Mouse (Mus musculus): Measurements from ENCODE around the gene Ccdc113. TPM values are rescaled to one million over a fixed set of nuclear protein-coding genes. Genes with fewer than 3 reads are reported as not detected.

Ccdc113 gene
- polyA plus RNA-seq (2014; fragmentation: Nextera tagmentation; extraction: Ambion mirVana) = not detected in 2 replicates

DNA sequence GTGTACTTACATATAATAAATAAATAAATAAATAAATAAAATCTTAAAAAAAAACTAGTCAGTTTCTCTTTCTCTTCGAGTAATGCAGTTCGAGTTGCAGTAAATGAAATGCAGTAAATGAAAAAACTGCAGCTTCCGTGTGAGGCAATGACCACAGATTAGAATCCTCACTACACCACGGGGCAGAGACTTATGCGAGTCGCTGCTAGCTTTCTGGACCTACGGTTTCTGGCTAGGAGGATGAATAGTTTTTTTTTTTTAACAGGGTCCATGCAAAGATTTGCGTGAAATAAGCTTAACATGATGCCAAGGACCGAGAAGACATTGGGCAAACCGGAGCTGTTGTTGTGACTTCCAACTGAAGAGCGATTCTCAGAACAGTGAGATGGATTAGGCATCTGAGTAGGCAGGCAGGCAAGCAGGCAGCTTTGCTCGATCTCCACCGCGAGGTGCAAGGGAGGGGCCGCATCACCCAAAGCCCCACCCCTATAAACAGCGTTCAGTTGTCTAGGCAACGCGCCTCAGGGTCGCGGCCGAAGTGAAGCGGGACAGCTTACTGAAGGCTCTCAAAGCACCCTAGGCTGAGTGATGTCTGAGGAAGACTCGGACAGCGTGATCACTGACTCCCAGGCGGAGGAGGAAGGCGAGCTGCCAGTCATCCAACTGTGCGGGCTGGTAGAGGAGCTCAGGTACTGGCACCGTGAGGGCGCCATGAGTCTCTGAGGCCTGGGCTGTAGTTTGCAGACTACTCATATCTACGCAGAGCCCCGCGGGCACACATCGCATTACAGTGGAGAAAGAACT, at the start of gene Ccdc113:
Gene Ccdc113 (plus strand): TSS at position 502 of the 804 bp plus-strand sequence.
- 4% methylated on average over 33 of the region's 33 CpGs for WGBS
- H3K9ac ChIP-seq (replicated peaks; ENCODE audit: low read depth, low read length) = no peak within 1 kb of the TSS
- H3K4me1 ChIP-seq (ENCODE audit: control insufficient read depth, insufficient read depth, low read length) = no peaks in the 10 kb centered on the region; the same call in 1 of the 2 replicates
- no peaks in the 10 kb centered on the region for H3K9me3 ChIP-seq (ENCODE audit: control insufficient read depth, low read depth, low read length)
- no peak within 1 kb of the TSS for H3K27ac ChIP-seq (ENCODE audit: low read length)
- H3K4me2 ChIP-seq (replicated peaks; ENCODE audit: low read depth, low read length) = peak within 1 kb of the TSS; percentile 76
- peak; percentile 73; the same call in 1 of the 2 replicates for ATAC-seq (ENCODE audit: insufficient number of reproducible peaks, insufficient read depth, low FRiP score, low read depth)
- peak within 1 kb of the TSS; percentile 32 for H3K4me3 ChIP-seq (ENCODE audit: low read depth, low read length)
- H3K27me3 ChIP-seq (ENCODE audit: control insufficient read depth, insufficient read depth, low read length) = no peaks in the 10 kb centered on the region
- H3K36me3 ChIP-seq (ENCODE audit: control insufficient read depth, insufficient read depth, low read length) = no peaks in the 10 kb centered on the region

GRCm38 (mm10) chr8:95487800-95488697, 45.8 kb upstream of the Ccdc113 start:
- Histone ChIP-seq H3K27me3 (ENCODE audit: control insufficient read depth, insufficient read depth, low read length) (no peaks in the 10 kb centered on the region), H3K36me3 (ENCODE audit: control insufficient read depth, insufficient read depth, low read length) (peaks cover 36% of the 10 kb centered on the region), H3K9me3 (ENCODE audit: control insufficient read depth, low read depth, low read length) (no peaks in the 10 kb centered on the region), H3K9ac (replicated peaks; ENCODE audit: low read depth, low read length) (peak overlapping the region; percentile 91), H3K27ac (ENCODE audit: low read length) (no peak overlapping the region), H3K4me1 (ENCODE audit: control insufficient read depth, insufficient read depth, low read length) (peaks cover 8% of the 10 kb centered on the region), H3K4me2 (replicated peaks; ENCODE audit: low read depth, low read length) (peak overlapping the region; percentile 65), H3K4me3 (ENCODE audit: low read depth, low read length) (peak overlapping the region; percentile 89)
- peak; percentile 34; the same call in 1 of the 2 replicates for ATAC-seq (ENCODE audit: insufficient number of reproducible peaks, insufficient read depth, low FRiP score, low read depth)
- WGBS = under 1% methylated on average over 64 of the region's 95 CpGs

- H3K36me3 ChIP-seq (ENCODE audit: control insufficient read depth, insufficient read depth, low read length) = peaks cover 30% of the 10 kb centered on the region
- peak overlapping the region; percentile 89 for H3K4me3 ChIP-seq (ENCODE audit: low read depth, low read length)
- no peaks in the 10 kb centered on the region for H3K27me3 ChIP-seq (ENCODE audit: control insufficient read depth, insufficient read depth, low read length)
- peaks cover 8% of the 10 kb centered on the region for H3K4me1 ChIP-seq (ENCODE audit: control insufficient read depth, insufficient read depth, low read length)
- peak; percentile 91 for ATAC-seq (ENCODE audit: insufficient number of reproducible peaks, insufficient read depth, low FRiP score, low read depth)
- H3K9ac ChIP-seq (replicated peaks; ENCODE audit: low read depth, low read length) = peak overlapping the region; percentile 91
- H3K4me2 ChIP-seq (replicated peaks; ENCODE audit: low read depth, low read length) = peak overlapping the region; percentile 55
- no peaks in the 10 kb centered on the region for H3K9me3 ChIP-seq (ENCODE audit: control insufficient read depth, low read depth, low read length)
- 2% methylated on average over 26 of the region's 42 CpGs for WGBS
- H3K27ac ChIP-seq (ENCODE audit: low read length) = no peak overlapping the region
Measured at GRCm38 (mm10) chr8:95488698-95489332, 45.1 kb upstream of the Ccdc113 start.

DNA sequence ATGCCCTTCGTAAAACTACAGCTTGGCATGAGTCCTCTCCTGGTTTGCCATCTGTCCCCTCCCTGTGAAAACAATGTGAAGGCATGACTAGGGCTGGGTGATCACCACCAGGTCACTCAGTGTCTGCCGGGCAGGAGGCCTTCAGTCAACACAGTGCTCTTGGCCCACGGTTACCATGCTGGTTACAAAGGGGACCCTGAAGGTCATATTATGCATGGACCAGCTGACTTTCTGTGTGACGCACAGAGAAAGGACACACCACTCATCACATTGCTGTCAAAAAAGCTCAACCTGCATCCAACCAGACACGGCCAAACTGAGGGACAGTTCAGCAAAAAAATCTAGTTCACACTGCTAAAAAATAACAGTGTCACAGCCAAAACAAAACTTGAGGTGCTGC, 43.9 kb upstream of the Ccdc113 start, which contains the start of gene Csnk2a2:
Gene Csnk2a2 (minus strand): TSS at position 34 of the 400 bp plus-strand sequence.
- no peak for ATAC-seq (ENCODE audit: insufficient number of reproducible peaks, insufficient read depth, low FRiP score, low read depth)
- peak within 1 kb of the TSS; percentile 91 for H3K9ac ChIP-seq (replicated peaks; ENCODE audit: low read depth, low read length)
- WGBS = 79% methylated on average over 5 of the region's 5 CpGs
- H3K4me3 ChIP-seq (ENCODE audit: low read depth, low read length) = peak within 1 kb of the TSS; percentile 89
- no peaks in the 10 kb centered on the region for H3K27me3 ChIP-seq (ENCODE audit: control insufficient read depth, insufficient read depth, low read length)
- peaks cover 19% of the 10 kb centered on the region; the same call in 1 of the 2 replicates for H3K36me3 ChIP-seq (ENCODE audit: control insufficient read depth, insufficient read depth, low read length)
- peaks cover 8% of the 10 kb centered on the region for H3K4me1 ChIP-seq (ENCODE audit: control insufficient read depth, insufficient read depth, low read length)
- H3K4me2 ChIP-seq (replicated peaks; ENCODE audit: low read depth, low read length) = peak within 1 kb of the TSS; percentile 55
- H3K9me3 ChIP-seq (ENCODE audit: control insufficient read depth, low read depth, low read length) = no peaks in the 10 kb centered on the region
- no peak within 1 kb of the TSS for H3K27ac ChIP-seq (ENCODE audit: low read length)

DNA sequence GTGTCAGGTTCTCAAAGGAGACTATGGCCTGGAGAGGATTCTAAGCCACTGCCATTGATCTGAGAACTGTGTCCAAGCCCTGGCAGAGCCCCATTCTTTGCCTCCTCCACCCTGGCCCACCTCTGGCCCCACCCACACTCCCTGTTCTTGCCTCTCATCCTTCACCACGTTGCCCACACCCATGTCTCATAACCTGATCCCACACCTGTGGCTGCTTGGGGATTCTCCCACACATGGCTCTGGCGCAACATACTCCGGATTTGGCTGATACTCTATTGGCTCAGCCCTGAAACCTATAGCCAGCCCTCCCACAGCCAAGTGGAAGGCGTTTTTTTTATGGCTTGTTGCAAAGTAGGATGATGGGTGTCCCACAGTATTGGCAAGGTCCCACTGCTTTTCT, 41.8 kb upstream of the Ccdc113 start:
- no peaks in the 10 kb centered on the region for H3K9me3 ChIP-seq (ENCODE audit: control insufficient read depth, low read depth, low read length)
- no peaks in the 10 kb centered on the region for H3K27me3 ChIP-seq (ENCODE audit: control insufficient read depth, insufficient read depth, low read length)
- H3K4me3 ChIP-seq (ENCODE audit: low read depth, low read length) = no peak overlapping the region
- H3K27ac ChIP-seq (ENCODE audit: low read length) = no peak overlapping the region
- 72% methylated on average over 4 of the region's 4 CpGs for WGBS
- no peak overlapping the region for H3K9ac ChIP-seq (replicated peaks; ENCODE audit: low read depth, low read length)
- ATAC-seq (ENCODE audit: insufficient number of reproducible peaks, insufficient read depth, low FRiP score, low read depth) = no peak
- no peak overlapping the region for H3K4me2 ChIP-seq (replicated peaks; ENCODE audit: low read depth, low read length)
- no peaks in the 10 kb centered on the region for H3K36me3 ChIP-seq (ENCODE audit: control insufficient read depth, insufficient read depth, low read length)
- peaks cover 11% of the 10 kb centered on the region for H3K4me1 ChIP-seq (ENCODE audit: control insufficient read depth, insufficient read depth, low read length)

GRCm38 (mm10) chr8:95495444-95495843, 38.4 kb upstream of the Ccdc113 start:
- Histone ChIP-seq H3K9ac (replicated peaks; ENCODE audit: low read depth, low read length) (no peak overlapping the region), H3K4me3 (ENCODE audit: low read depth, low read length) (no peak overlapping the region), H3K27me3 (ENCODE audit: control insufficient read depth, insufficient read depth, low read length) (no peaks in the 10 kb centered on the region), H3K4me1 (ENCODE audit: control insufficient read depth, insufficient read depth, low read length) (0 out of 2 replicates have a peak, but pooled peaks cover 4% of the 10 kb centered on the region), H3K4me2 (replicated peaks; ENCODE audit: low read depth, low read length) (no peak overlapping the region), H3K36me3 (ENCODE audit: control insufficient read depth, insufficient read depth, low read length) (no peaks in the 10 kb centered on the region), H3K9me3 (ENCODE audit: control insufficient read depth, low read depth, low read length) (no peaks in the 10 kb centered on the region), H3K27ac (ENCODE audit: low read length) (no peak overlapping the region)
- WGBS = 84% methylated on average over 6 of the region's 6 CpGs
- ATAC-seq (ENCODE audit: insufficient number of reproducible peaks, insufficient read depth, low FRiP score, low read depth) = no peak

- 20% methylated on average over 3 of the region's 3 CpGs for WGBS
- Histone ChIP-seq H3K4me3 (ENCODE audit: low read depth, low read length) (no peak overlapping the region), H3K4me2 (replicated peaks; ENCODE audit: low read depth, low read length) (no peak overlapping the region), H3K27me3 (ENCODE audit: control insufficient read depth, insufficient read depth, low read length) (no peaks in the 10 kb centered on the region), H3K9me3 (ENCODE audit: control insufficient read depth, low read depth, low read length) (no peaks in the 10 kb centered on the region), H3K27ac (ENCODE audit: low read length) (no peak overlapping the region), H3K9ac (replicated peaks; ENCODE audit: low read depth, low read length) (no peak overlapping the region), H3K36me3 (ENCODE audit: control insufficient read depth, insufficient read depth, low read length) (no peaks in the 10 kb centered on the region), H3K4me1 (ENCODE audit: control insufficient read depth, insufficient read depth, low read length) (0 out of 2 replicates have a peak, but pooled peaks cover 4% of the 10 kb centered on the region)
- ATAC-seq (ENCODE audit: insufficient number of reproducible peaks, insufficient read depth, low FRiP score, low read depth) = no peak
Measured at GRCm38 (mm10) chr8:95496420-95496819, 37.5 kb upstream of the Ccdc113 start.

GRCm38 (mm10) chr8:95497821-95498220, 36.1 kb upstream of the Ccdc113 start:
- Histone ChIP-seq H3K4me1 (ENCODE audit: control insufficient read depth, insufficient read depth, low read length) (0 out of 2 replicates have a peak, but pooled peaks cover 4% of the 10 kb centered on the region), H3K9me3 (ENCODE audit: control insufficient read depth, low read depth, low read length) (no peaks in the 10 kb centered on the region), H3K4me2 (replicated peaks; ENCODE audit: low read depth, low read length) (no peak overlapping the region), H3K27ac (ENCODE audit: low read length) (no peak overlapping the region), H3K9ac (replicated peaks; ENCODE audit: low read depth, low read length) (no peak overlapping the region), H3K27me3 (ENCODE audit: control insufficient read depth, insufficient read depth, low read length) (no peaks in the 10 kb centered on the region), H3K36me3 (ENCODE audit: control insufficient read depth, insufficient read depth, low read length) (no peaks in the 10 kb centered on the region), H3K4me3 (ENCODE audit: low read depth, low read length) (no peak overlapping the region)
- no peak for ATAC-seq (ENCODE audit: insufficient number of reproducible peaks, insufficient read depth, low FRiP score, low read depth)
- whole genome bisulfite sequencing = 57% methylated on average over 3 of the region's 3 CpGs

Data from stomach, embryonic 14.5 days (tissue).